Mouse (Mus musculus) heart, adult 2 months (tissue): Measurements from ENCODE around the gene Tuba1c.

Experiments
- CTCF ChIP-seq: fragments of 200-600 bp; IDR thresholded peaks from 2 replicates; pipeline ENCODE4 v1.8.1; 2022; ENCODE audit warnings: antibody characterized with exemption, mild to moderate bottlenecking, moderate library complexity
- EP300 ChIP-seq: fragments of 200-500 bp; IDR thresholded peaks from 2 replicates; pipeline ENCODE4 v1.6.1; 2011; ENCODE audit warnings: low read depth, low read length, control low read depth; ENCODE audit not compliant: insufficient read depth
- POLR2A ChIP-seq: fragments of 200-500 bp; IDR thresholded peaks from 2 replicates; pipeline ENCODE4 v1.6.1; 2011; ENCODE audit warnings: mild to moderate bottlenecking, low read depth, low read length, control low read depth; ENCODE audit not compliant: insufficient read depth

DNA sequence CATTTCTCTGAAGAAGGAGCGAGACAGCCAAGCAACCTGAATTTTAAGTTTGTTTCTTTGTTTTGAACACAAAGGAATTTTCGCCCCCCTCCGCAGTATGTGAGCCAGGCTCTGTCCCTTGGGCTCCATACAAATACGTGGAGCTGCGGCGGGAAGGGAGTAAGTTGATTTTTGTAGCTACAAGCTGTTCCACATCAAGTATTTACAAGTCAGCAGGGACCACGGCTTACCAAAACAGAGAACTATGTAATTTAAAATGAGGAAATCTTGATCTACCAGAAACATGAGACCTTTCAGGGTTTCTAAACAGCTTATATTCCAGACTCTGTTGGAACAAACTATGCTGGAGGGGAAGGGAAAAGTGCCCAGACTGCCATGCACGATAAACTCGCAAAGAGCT, 11.7 kb upstream of the Tuba1c start:
- TF ChIP-seq CTCF: no peak
- no peak for TF ChIP-seq POLR2A
- no peak for TF ChIP-seq EP300
